Mouse (Mus musculus): ENCODE measurements around the gene Hpdl.

Gene Hpdl

GRCm38 (mm10) chr4:116799901-116800300 lies 21.6 kb downstream of the Hpdl start:
- DNase-seq (ENCODE audit: low spot score), result no peak

- DNase-seq (ENCODE audit: low spot score), result no peak
Observed at GRCm38 (mm10) chr4:116796442-116797110, 24.9 kb downstream of the Hpdl start.

- no peak for DNase-seq (ENCODE audit: low spot score)
Observed at GRCm38 (mm10) chr4:116794273-116794672, 27.2 kb downstream of the Hpdl start.

GRCm38 (mm10) chr4:116792453-116792852 lies 29.1 kb downstream of the Hpdl start:
- DNase-seq (ENCODE audit: low spot score), result no peak

DNA sequence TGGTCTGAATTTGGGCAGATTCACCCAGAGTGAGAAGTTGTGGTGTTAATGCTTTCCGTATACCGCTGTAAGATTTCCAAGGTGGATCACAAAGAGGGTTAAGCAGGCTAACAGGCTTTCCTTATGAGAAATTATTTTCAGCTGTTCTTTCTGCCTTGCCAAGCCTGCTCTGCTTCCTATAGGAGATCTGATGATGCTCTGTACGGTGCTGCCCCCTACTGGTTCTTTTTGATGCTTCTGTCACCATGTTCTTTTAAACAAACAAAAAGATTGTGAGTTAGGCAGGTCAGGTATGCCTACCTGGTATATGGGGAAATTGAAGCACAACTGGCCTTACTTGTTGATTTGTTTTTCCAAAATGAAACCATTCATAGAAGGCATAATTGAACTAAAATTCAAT lies 32.6 kb downstream of the Hpdl start:
- no peak for DNase-seq (ENCODE audit: low spot score)

DNA sequence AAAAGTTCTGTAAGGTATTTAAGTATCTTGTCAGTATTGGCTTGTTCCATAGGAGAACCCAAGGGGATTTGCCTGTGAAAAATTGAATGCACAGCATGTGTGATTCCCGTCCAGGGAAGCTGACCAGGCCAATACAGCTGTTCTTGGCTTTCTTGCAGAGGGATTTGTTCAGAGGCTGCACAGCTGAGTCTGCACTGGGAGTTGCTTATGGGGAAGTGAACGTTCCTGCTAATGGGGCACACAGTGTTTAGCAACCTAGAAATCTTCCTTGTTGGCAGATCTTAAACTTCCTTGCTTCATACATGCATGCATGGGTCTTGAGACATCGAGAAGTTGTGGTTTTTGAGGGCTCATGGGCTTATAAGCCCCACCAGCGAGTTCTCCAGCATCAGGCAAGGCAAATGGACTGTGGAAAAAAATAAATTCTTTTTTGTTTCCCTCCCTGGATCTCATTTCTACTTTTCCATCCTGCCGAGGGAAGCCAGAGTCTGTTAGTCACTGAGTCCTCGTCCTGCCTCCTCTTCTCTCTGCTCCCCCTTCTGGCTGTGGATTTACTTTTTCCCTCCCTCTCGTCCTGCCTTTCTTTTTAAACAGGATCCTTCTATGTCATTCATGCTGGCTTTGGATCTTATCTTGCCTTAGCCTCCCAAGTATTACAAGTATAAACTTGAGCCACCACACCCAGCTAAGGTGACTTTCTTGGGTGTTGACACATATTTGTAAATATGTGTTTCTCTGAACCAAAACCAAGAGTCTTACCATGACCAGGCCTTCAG lies 33.3 kb downstream of the Hpdl start:
- no peak for DNase-seq (ENCODE audit: low spot score)

DNA sequence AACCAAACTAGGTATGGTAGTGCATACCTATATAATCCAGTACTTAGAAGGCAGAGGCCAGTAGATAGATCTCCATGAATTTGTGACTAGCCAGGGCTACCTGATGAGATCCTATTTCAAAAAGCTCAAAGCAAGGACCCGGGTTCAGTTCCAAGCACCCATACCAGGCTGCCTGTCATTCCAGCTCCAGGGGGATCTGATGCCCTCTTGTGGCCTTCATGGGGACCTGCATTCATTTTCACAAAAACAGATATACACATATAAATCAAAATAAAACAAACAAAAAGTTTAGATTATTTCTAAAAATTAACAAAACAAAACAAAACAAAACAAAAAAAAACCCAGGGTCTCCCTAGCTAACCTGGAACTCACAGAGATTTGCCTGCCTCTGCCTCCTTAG lies 34.9 kb downstream of the Hpdl start:
- DNase-seq (ENCODE audit: low spot score), result no peak

DNA sequence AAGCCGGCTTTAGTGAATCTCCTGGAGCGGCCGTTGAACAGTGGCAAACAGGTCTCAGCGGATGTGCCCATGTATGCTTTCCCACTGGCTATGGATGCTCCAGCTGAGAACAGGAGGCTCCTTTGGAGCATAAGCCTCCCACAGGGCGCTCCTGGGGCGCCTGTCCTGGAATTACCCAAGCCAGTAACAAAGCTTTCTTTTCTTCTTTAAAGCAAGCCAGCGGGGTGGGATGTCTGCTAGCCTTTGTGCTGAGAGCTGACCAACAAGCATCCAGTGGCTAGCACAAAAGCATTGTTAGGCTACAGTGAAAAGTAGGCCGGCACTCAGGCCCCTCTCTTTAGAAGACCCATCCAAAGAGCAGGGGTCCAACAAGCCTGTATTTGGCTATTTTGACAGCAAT lies 39.3 kb downstream of the Hpdl start:
- DNase-seq (ENCODE audit: low spot score), result no peak

DNA sequence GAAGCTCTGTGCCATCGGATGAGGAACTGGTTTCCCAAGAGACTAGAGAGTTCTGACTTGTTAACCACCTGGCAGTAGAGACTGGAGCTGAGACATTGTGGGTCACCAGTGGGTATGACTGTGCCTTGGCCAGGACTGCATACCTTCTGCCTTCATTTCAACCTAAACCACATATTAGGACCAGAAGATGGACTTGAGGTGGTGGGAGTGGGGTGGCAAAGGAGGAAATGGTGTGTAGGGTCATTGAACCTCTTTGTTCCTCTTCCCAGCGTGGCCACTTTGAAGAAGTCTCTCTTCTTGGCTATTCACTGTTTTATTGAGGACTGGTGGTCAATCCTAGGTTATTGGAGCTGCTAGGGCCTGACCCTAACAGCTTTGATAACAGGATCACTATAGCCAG lies 40.1 kb downstream of the Hpdl start:
- DNase-seq (ENCODE audit: low spot score), result no peak

- no peak for DNase-seq (ENCODE audit: low spot score)
Observed at GRCm38 (mm10) chr4:116780541-116780940, 41.0 kb downstream of the Hpdl start.

DNA sequence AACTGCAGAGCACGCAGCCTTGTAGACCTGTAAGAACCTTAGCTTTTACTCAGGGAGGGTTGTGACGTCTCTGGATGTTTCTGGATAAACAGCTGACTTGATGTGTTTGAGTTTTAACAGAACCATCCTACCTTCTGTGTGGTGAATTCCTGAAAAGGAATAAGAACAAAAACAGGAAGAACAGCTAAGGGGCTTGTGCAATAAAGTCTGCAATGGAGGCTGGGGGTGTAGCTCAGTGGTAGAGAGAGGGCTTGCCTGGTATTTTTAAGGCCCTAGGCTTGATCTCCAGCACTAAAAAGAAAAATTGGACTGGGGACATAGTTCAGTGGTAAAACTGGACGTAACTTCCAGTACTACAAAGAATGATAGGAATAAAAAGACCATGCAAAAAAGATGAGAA lies 44.4 kb downstream of the Hpdl start:
- no peak for DNase-seq (ENCODE audit: low spot score)

- no peak for DNase-seq (ENCODE audit: low spot score)
Observed at GRCm38 (mm10) chr4:116776391-116776790, 45.1 kb downstream of the Hpdl start.
